Mouse (Mus musculus): ENCODE measurements around the gene Olfr776. TPM values are rescaled to one million over a fixed set of nuclear protein-coding genes. Genes with fewer than 3 reads are reported as not detected.
"Not testable (repeated sequence)": the region's sequence is repeated elsewhere in the genome, so short reads cannot be mapped to it uniquely, and the experiment has no call there.

The Olfr776 gene
- polyA plus RNA-seq (2014; fragmentation: Nextera tagmentation; extraction: Ambion mirVana), result not detected in 2 replicates

- ATAC-seq (replicated peaks; ENCODE audit: low FRiP score, low TSS enrichment, low read depth) (no peak), DNase-seq (ENCODE audit: low spot score) (no peak)
- Histone ChIP-seq H3K36me3 (ENCODE audit: control insufficient read depth, insufficient read depth, low read length) (no peaks in the 10 kb centered on the region), H3K27me3 (replicated peaks; ENCODE audit: control insufficient read depth, insufficient read depth, low read length) (no peaks in the 10 kb centered on the region), H3K9me3 (ENCODE audit: control insufficient read depth, low read length) (no peaks in the 10 kb centered on the region), H3K4me2 (ENCODE audit: low read length) (no peak within 1 kb of the TSS), H3K27ac (ENCODE audit: low read depth) (no peak within 1 kb of the TSS), H3K4me3 (ENCODE audit: low read depth, low read length) (no peak within 1 kb of the TSS), H3K4me1 (replicated peaks; ENCODE audit: control insufficient read depth, insufficient read depth, low read length) (no peaks in the 10 kb centered on the region), H3K9ac (ENCODE audit: low read length) (no peak within 1 kb of the TSS)
Observed at GRCm38 (mm10) chr10:129258827-129259226, at the start of gene Olfr776. TSS of gene Olfr776 (plus strand) at chr10:129259127.

DNA sequence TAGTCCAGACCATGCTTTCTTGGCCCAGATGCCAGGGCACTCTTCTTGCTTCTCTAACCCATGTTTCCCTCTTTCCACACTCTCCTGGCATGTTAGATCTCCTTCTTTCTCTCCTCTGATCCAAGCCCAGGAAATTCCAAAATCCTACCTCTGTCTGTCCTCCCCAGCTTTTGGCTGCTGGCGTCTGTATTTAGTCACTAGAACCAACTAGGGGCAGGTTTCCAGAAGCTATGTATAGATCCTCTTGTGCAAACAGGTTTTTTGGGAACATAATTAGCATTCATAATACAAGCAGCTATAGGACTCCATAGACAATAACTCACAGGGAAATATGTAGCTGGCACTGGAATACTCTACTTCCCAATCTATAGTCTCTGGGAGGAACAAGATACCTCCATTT is 28.2 kb upstream of the Olfr776 start:
- Histone ChIP-seq H3K9ac (ENCODE audit: low read length) (no peak overlapping the region), H3K4me3 (ENCODE audit: low read depth, low read length) (no peak overlapping the region), H3K27ac (ENCODE audit: low read depth) (no peak overlapping the region), H3K4me1 (replicated peaks; ENCODE audit: control insufficient read depth, insufficient read depth, low read length) (no peaks in the 10 kb centered on the region), H3K36me3 (ENCODE audit: control insufficient read depth, insufficient read depth, low read length) (no peaks in the 10 kb centered on the region), H3K9me3 (ENCODE audit: control insufficient read depth, low read length) (no peaks in the 10 kb centered on the region), H3K4me2 (ENCODE audit: low read length) (no peak overlapping the region), H3K27me3 (replicated peaks; ENCODE audit: control insufficient read depth, insufficient read depth, low read length) (no peaks in the 10 kb centered on the region)
- ATAC-seq (replicated peaks; ENCODE audit: low FRiP score, low TSS enrichment, low read depth) (no peak), DNase-seq (ENCODE audit: low spot score) (no peak)
- WGBS, result 88% methylated on average over 1 of the region's 1 CpGs

- DNase-seq (ENCODE audit: low spot score), result no peak
- Histone ChIP-seq H3K9me3 (ENCODE audit: control insufficient read depth, low read length) (no peaks in the 10 kb centered on the region), H3K27me3 (replicated peaks; ENCODE audit: control insufficient read depth, insufficient read depth, low read length) (no peaks in the 10 kb centered on the region), H3K4me3 (ENCODE audit: low read depth, low read length) (no peak within 1 kb of the TSS), H3K4me1 (replicated peaks; ENCODE audit: control insufficient read depth, insufficient read depth, low read length) (no peaks in the 10 kb centered on the region), H3K27ac (ENCODE audit: low read depth) (no peak within 1 kb of the TSS), H3K4me2 (ENCODE audit: low read length) (no peak within 1 kb of the TSS), H3K36me3 (ENCODE audit: control insufficient read depth, insufficient read depth, low read length) (no peaks in the 10 kb centered on the region), H3K9ac (ENCODE audit: low read length) (no peak within 1 kb of the TSS)
- 72% methylated on average over 2 of the region's 2 CpGs for WGBS
- no peak for ATAC-seq (replicated peaks; ENCODE audit: low FRiP score, low TSS enrichment, low read depth)
Observed at GRCm38 (mm10) chr10:129235904-129236303, 23.0 kb upstream of the Olfr776 start, which contains the start of gene Olfr774. TSS of gene Olfr774 (plus strand) at chr10:129236204.

GRCm38 (mm10) chr10:129248112-129248511 is 10.8 kb upstream of the Olfr776 start, which contains the start of gene Olfr775:
TSS of gene Olfr775 (plus strand) at chr10:129248412.
- H3K4me1 ChIP-seq (replicated peaks; ENCODE audit: control insufficient read depth, insufficient read depth, low read length), result no peaks in the 10 kb centered on the region
- no peak within 1 kb of the TSS for H3K4me2 ChIP-seq (ENCODE audit: low read length)
- H3K9ac ChIP-seq (ENCODE audit: low read length), result no peak within 1 kb of the TSS
- no peaks in the 10 kb centered on the region for H3K27me3 ChIP-seq (replicated peaks; ENCODE audit: control insufficient read depth, insufficient read depth, low read length)
- H3K4me3 ChIP-seq (ENCODE audit: low read depth, low read length), result no peak within 1 kb of the TSS
- H3K9me3 ChIP-seq (ENCODE audit: control insufficient read depth, low read length), result no peaks in the 10 kb centered on the region
- WGBS, result 69% methylated on average over 3 of the region's 3 CpGs
- H3K36me3 ChIP-seq (ENCODE audit: control insufficient read depth, insufficient read depth, low read length), result no peaks in the 10 kb centered on the region
- DNase-seq (ENCODE audit: low spot score) (no peak), ATAC-seq (replicated peaks; ENCODE audit: low FRiP score, low TSS enrichment, low read depth) (no peak)
- no peak within 1 kb of the TSS for H3K27ac ChIP-seq (ENCODE audit: low read depth)

- 88% methylated on average over 2 of the region's 2 CpGs for WGBS
- ATAC-seq (replicated peaks; ENCODE audit: low FRiP score, low TSS enrichment, low read depth), result no peak
- no peaks in the 10 kb centered on the region for H3K4me1 ChIP-seq (replicated peaks; ENCODE audit: control insufficient read depth, insufficient read depth, low read length)
Observed at GRCm38 (mm10) chr10:129271081-129271535, 12.2 kb downstream of the Olfr776 start, which contains the start of gene Olfr777. TSS of gene Olfr777 (minus strand) at chr10:129271485.

GRCm38 (mm10) chr10:129312973-129313372 is 54.0 kb downstream of the Olfr776 start:
- not testable (repeated sequence) for H3K4me1 ChIP-seq (replicated peaks; ENCODE audit: control insufficient read depth, insufficient read depth, low read length); H3K4me2 ChIP-seq (ENCODE audit: low read length); H3K4me3 ChIP-seq (ENCODE audit: low read depth, low read length); H3K9ac ChIP-seq (ENCODE audit: low read length); H3K27ac ChIP-seq (ENCODE audit: low read depth); H3K36me3 ChIP-seq (ENCODE audit: control insufficient read depth, insufficient read depth, low read length); H3K9me3 ChIP-seq (ENCODE audit: control insufficient read depth, low read length); H3K27me3 ChIP-seq (replicated peaks; ENCODE audit: control insufficient read depth, insufficient read depth, low read length); ATAC-seq (replicated peaks; ENCODE audit: low FRiP score, low TSS enrichment, low read depth); DNase-seq (ENCODE audit: low spot score)
- WGBS, result 30% methylated on average over 1 of the region's 1 CpGs

More at GRCm38 (mm10) chr10:129271081-129271535, 12.2 kb downstream of the Olfr776 start, which contains the start of gene Olfr777:
- Histone ChIP-seq H3K4me2 (ENCODE audit: low read length) (no peak within 1 kb of the TSS), H3K36me3 (ENCODE audit: control insufficient read depth, insufficient read depth, low read length) (no peaks in the 10 kb centered on the region), H3K4me3 (ENCODE audit: low read depth, low read length) (no peak within 1 kb of the TSS), H3K9me3 (ENCODE audit: control insufficient read depth, low read length) (no peaks in the 10 kb centered on the region), H3K27me3 (replicated peaks; ENCODE audit: control insufficient read depth, insufficient read depth, low read length) (no peaks in the 10 kb centered on the region), H3K9ac (ENCODE audit: low read length) (no peak within 1 kb of the TSS), H3K27ac (ENCODE audit: low read depth) (no peak within 1 kb of the TSS)
- no peak for DNase-seq (ENCODE audit: low spot score)

- DNase-seq (ENCODE audit: low spot score); H3K9ac ChIP-seq (ENCODE audit: low read length); ATAC-seq (replicated peaks; ENCODE audit: low FRiP score, low TSS enrichment, low read depth); H3K27ac ChIP-seq (ENCODE audit: low read depth); H3K4me1 ChIP-seq (replicated peaks; ENCODE audit: control insufficient read depth, insufficient read depth, low read length); H3K36me3 ChIP-seq (ENCODE audit: control insufficient read depth, insufficient read depth, low read length); H3K27me3 ChIP-seq (replicated peaks; ENCODE audit: control insufficient read depth, insufficient read depth, low read length); H3K9me3 ChIP-seq (ENCODE audit: control insufficient read depth, low read length); H3K4me2 ChIP-seq (ENCODE audit: low read length); H3K4me3 ChIP-seq (ENCODE audit: low read depth, low read length): not testable (repeated sequence)
- WGBS, result no CpG with 5 or more reads among the region's 1 CpGs
Observed at GRCm38 (mm10) chr10:129313521-129313920, 54.6 kb downstream of the Olfr776 start.

Other genes with a start within 250 kb of the Olfr776 start
- gene Olfr763, start 248.3 kb upstream of the Olfr776 start, polyA plus RNA-seq (2014; fragmentation: Nextera tagmentation; extraction: Ambion mirVana), result not detected in 2 replicates
- gene Olfr764-ps1, start 219.2 kb upstream of the Olfr776 start, polyA plus RNA-seq (2014; fragmentation: Nextera tagmentation; extraction: Ambion mirVana), result not detected in 2 replicates
- not detected in 2 replicates for gene Olfr765, start 209.1 kb upstream of the Olfr776 start, polyA plus RNA-seq (2014; fragmentation: Nextera tagmentation; extraction: Ambion mirVana)
- gene Olfr766-ps1, start 190.2 kb upstream of the Olfr776 start, polyA plus RNA-seq (2014; fragmentation: Nextera tagmentation; extraction: Ambion mirVana), result not detected in 2 replicates
- gene Olfr767, start 176.2 kb upstream of the Olfr776 start, polyA plus RNA-seq (2014; fragmentation: Nextera tagmentation; extraction: Ambion mirVana), result not detected in 2 replicates
- not detected in 2 replicates for gene Olfr768, start 159.8 kb upstream of the Olfr776 start, polyA plus RNA-seq (2014; fragmentation: Nextera tagmentation; extraction: Ambion mirVana)
- gene Olfr769, start 141.3 kb upstream of the Olfr776 start, polyA plus RNA-seq (2014; fragmentation: Nextera tagmentation; extraction: Ambion mirVana), result not detected in 2 replicates
- not detected in 2 replicates for gene Olfr770, start 120.1 kb upstream of the Olfr776 start, polyA plus RNA-seq (2014; fragmentation: Nextera tagmentation; extraction: Ambion mirVana)
- gene Olfr771, start 94.4 kb upstream of the Olfr776 start, polyA plus RNA-seq (2014; fragmentation: Nextera tagmentation; extraction: Ambion mirVana), result not detected in 2 replicates
- gene Olfr772, start 81.2 kb upstream of the Olfr776 start, polyA plus RNA-seq (2014; fragmentation: Nextera tagmentation; extraction: Ambion mirVana), result not detected in 2 replicates
- gene Olfr773, start 71.7 kb upstream of the Olfr776 start, polyA plus RNA-seq (2014; fragmentation: Nextera tagmentation; extraction: Ambion mirVana), result not detected in 2 replicates
- gene Olfr774, start 22.9 kb upstream of the Olfr776 start, polyA plus RNA-seq (2014; fragmentation: Nextera tagmentation; extraction: Ambion mirVana), result not detected in 2 replicates
- not detected in 2 replicates for gene Olfr775, start 10.7 kb upstream of the Olfr776 start, polyA plus RNA-seq (2014; fragmentation: Nextera tagmentation; extraction: Ambion mirVana)
- gene Olfr777, start 12.4 kb downstream of the Olfr776 start, polyA plus RNA-seq (2014; fragmentation: Nextera tagmentation; extraction: Ambion mirVana), result not detected in 2 replicates
- not detected in 2 replicates for gene Olfr780, start 59.0 kb downstream of the Olfr776 start, polyA plus RNA-seq (2014; fragmentation: Nextera tagmentation; extraction: Ambion mirVana)
- gene Olfr781, start 69.7 kb downstream of the Olfr776 start, polyA plus RNA-seq (2014; fragmentation: Nextera tagmentation; extraction: Ambion mirVana), result not detected in 2 replicates
- gene Olfr782, start 89.7 kb downstream of the Olfr776 start, polyA plus RNA-seq (2014; fragmentation: Nextera tagmentation; extraction: Ambion mirVana), result not detected in 2 replicates
- 0.11 and 0.20 TPM in 2 replicates for gene Olfr784, start 125.0 kb downstream of the Olfr776 start, polyA plus RNA-seq (2014; fragmentation: Nextera tagmentation; extraction: Ambion mirVana)
- gene Olfr785, start 146.3 kb downstream of the Olfr776 start, polyA plus RNA-seq (2014; fragmentation: Nextera tagmentation; extraction: Ambion mirVana), result not detected in 2 replicates
- not detected in 2 replicates for gene Olfr786, start 168.2 kb downstream of the Olfr776 start, polyA plus RNA-seq (2014; fragmentation: Nextera tagmentation; extraction: Ambion mirVana)
- not detected in 2 replicates for gene Olfr787, start 202.7 kb downstream of the Olfr776 start, polyA plus RNA-seq (2014; fragmentation: Nextera tagmentation; extraction: Ambion mirVana)
- gene Olfr788, start 211.9 kb downstream of the Olfr776 start, polyA plus RNA-seq (2014; fragmentation: Nextera tagmentation; extraction: Ambion mirVana), result not detected in 2 replicates
- not detected in 2 replicates for gene Olfr789, start 225.6 kb downstream of the Olfr776 start, polyA plus RNA-seq (2014; fragmentation: Nextera tagmentation; extraction: Ambion mirVana)
- not detected in 2 replicates for gene Olfr790, start 239.4 kb downstream of the Olfr776 start, polyA plus RNA-seq (2014; fragmentation: Nextera tagmentation; extraction: Ambion mirVana)

Data from intestine, embryonic 14.5 days (tissue).